Mouse (Mus musculus) 416B (cell line): ENCODE results near the gene Syn1.
A peak's percentile ranks its signal among the peaks of the same experiment; 100 is the strongest.

Experiments
- DNase-seq: peaks from one replicate; pipeline ENCODE4 v3.0.0; 2011; ENCODE audit warnings: low read depth

Gene Syn1

GRCm38 (mm10) chrX:20920844-20921364 lies at the start of gene Syn1:
TSS of gene Syn1 (minus strand) at chrX:20921004.
- DNase-seq: no peak

DNA sequence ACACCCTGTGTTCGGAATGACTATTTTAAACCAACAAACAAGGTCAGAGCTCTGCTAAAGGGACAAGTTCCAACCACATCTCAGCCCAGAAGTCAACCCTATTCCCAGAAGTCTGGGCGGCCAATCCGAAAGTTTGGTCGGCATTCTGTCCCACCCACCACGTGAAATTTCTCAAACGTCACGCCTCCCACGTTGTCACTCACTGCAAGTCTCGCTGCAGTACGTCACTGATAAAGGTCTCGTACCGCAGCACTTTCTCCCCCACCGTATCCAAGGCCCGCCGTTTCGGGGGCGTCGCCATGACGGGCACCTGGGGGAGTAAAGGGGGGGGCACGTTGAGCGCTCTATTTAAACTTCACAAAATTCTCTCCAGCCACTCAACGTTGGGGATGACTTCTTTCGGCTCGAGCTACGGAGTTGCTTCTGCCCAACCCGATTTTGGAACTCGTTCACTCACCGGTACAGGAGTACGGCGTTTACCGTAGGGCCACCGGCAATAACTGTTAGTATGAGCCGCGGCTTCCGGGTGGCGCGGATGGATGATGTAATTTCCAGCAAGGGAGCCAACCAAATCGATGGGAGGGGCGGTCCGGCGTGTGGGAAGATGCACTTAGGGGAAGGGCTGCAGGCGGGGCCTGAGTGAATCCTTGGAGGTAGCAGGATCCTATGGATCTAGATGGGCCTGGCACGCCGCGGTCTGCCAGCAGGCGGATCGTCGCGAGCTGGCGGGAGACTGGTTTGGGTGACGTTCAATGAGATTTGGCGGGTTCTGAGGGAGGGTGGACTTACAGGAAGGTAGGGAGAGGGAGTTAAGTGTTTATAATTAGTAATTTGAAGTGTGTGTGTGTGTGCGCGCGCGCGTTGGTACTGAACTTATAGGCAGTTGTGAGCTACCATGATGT lies 40.9 kb upstream of the Syn1 start, which contains the start of gene Uxt:
TSS of gene Uxt (minus strand) at position 541 of the 902 bp plus-strand sequence.
- DNase-seq: peak; percentile 95

GRCm38 (mm10) chrX:20950191-20950880 lies 29.5 kb upstream of the Syn1 start, which contains the start of gene Elk1:
TSS of gene Elk1 (minus strand) at chrX:20950608.
- peak; percentile 94 for DNase-seq

DNA sequence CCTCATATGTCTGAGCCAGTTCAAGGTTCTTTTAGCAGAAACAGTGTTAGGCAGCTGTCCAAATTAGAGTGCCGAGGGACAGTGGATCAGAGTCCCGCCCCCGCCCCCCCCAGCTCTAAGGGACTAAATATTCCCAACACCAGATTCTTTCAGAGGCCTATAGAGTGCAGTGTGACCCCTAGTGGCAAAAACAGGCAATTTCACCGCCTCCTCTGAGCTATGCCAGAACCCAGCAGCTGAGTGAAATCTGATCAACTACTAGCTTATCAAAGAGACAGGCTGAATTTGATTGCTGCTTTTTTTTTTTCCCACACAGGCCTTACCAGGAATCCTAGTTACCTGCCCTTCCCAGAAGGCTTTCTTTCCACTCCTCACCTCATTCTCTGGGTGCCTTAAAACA lies 25.3 kb upstream of the Syn1 start:
- peak; percentile 40 for DNase-seq

DNA sequence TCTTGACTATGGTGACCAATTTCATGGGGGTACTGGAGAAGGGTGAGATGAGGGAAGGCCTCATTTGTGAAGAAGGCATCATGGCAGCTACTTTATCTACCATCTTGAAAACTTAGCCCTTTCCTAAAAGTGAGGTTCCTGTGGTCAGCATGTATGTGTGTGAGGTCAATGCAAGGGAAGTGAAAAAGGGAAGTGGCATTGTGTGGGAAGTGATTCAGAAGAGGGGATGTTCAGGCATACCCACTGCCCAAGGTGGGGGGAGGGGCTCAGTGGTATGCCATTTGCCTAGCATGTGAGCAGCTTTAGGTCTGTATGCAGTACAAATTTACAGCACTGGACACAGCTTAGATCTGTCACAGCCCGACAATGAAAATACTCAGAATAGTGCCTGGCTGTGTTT lies 11.2 kb upstream of the Syn1 start:
- peak; percentile 93 for DNase-seq

DNA sequence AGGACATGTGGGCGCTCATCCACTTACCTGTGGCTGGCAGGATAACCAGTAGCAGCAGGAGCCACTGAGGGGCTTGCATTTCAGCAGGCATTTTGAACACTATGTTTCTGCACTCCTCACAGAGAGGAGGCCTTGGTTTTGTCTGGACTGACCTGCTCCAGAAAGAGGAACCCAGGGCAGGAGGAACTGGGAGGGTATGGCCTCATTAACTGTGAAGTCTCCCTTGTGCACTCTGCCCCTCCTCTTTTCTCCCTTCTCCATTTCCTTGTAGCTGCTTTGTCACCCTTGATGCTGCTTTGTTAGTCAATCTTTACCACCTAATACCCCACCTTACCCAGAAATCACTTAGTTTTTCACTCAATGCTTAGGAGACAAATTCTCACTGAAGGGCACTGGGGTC lies 10.6 kb upstream of the Syn1 start, which contains the start of gene Cfp:
TSS of gene Cfp (minus strand) at position 192 of the 400 bp plus-strand sequence.
- DNase-seq: peak; percentile 79

- peak; percentile 54 for DNase-seq
Observed at GRCm38 (mm10) chrX:20929859-20930258, 9.1 kb upstream of the Syn1 start.

DNA sequence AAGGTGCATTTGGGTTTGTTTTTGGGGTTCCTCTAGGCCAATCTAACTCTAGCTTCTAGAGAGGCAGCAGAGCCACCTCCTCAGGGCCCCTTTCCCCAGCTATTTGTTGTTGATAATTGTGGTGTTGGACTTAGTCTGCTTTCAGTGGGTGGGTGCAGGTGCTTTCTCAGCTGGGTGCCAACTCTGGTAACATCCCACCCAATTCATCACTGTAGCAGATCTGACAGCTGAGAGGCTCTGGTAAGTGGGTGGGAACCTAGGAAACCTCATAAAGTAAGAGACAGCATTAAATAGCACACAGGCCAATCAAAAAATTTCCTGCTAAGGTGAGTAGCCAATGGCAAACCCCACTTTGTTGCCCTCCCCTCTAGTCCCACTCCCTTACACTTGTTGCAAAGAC lies 4.2 kb upstream of the Syn1 start:
- no peak for DNase-seq

GRCm38 (mm10) chrX:20923506-20923905 lies 2.7 kb upstream of the Syn1 start:
- DNase-seq: no peak

DNA sequence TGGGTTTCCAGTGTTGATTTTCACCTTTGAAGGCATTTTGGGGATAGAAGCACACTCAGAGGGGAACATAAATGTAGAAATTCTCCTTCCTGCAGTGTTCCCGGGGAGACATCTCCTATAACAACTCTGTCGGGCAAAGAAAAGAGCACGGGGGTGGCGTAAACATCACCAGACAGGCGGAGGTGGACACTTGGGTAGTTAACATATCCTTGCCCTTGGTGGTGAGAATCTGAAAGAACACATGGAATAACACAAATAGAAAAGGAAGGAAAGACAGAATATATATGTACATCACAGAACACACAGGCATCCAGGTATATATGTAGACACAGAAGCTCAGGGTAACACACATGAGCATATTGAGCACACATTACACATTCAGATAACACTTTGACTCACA lies 562 bp upstream of the Syn1 start:
- no peak for DNase-seq

GRCm38 (mm10) chrX:20920249-20920843 lies 458 bp downstream of the Syn1 start:
- DNase-seq: no peak

GRCm38 (mm10) chrX:20915075-20915474 lies 5.7 kb downstream of the Syn1 start:
- DNase-seq: peak; percentile 30

GRCm38 (mm10) chrX:20913726-20914125 lies 7.1 kb downstream of the Syn1 start:
- no peak for DNase-seq

GRCm38 (mm10) chrX:20910074-20910473 lies 10.7 kb downstream of the Syn1 start:
- DNase-seq: no peak

GRCm38 (mm10) chrX:20875241-20875640 lies 45.6 kb downstream of the Syn1 start:
- DNase-seq: no peak

DNA sequence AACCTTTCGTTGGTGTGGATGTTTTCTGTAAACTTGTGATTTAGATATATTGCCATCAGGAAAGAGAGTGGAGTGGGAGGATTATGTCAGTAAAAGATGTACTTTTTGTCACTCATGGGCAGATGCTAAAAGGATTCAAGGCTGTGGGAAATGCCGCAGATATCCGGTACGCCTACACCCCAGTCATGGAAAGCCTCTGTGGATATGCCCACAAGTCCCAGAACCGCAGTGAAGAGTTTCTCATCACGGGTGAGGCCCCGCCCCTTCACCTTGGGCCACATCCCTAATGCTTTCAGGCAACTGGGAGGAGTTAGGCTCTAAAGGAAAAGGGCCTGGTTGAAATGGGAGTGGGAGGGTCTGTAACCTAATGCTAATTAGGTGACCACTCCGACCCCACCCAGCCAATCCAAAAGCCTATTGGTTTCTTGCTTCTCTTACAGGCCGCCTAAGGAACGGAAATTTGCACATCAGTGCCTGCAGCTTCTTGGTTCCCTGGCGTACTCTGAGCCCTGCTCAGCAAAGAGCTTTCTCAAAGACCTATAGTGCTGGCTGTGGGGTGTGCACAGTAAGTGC lies 47.8 kb downstream of the Syn1 start:
- no peak for DNase-seq

DNA sequence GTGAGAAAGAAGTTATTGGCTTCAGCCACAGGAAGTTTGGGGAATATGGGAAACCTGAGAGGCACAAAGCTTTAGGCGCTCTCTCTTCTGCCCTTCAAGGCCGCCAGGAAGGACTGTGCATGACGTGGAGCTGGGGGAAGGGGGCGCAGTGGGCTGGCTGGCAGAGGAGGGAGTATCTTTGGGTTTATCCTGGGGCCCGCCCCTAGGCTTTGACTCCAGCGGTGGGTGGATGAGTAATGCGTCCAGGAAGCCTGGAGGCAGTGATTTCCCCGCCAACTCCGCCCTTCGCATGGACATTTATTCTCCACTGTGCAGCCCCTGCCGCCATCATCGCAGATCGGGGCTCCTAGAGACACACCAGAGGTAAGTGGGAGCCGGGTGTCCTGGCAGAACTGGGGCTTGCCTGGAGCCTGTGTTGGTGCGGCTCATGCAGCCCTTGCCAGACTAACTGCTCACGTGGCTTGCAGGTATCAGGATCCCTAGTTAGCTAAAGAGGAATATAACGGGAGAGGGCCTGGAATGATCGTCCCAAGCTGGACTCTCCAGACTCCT lies 50.8 kb downstream of the Syn1 start, which contains the start of gene Timp1:
TSS of gene Timp1 (plus strand) at position 205 of the 552 bp plus-strand sequence.
- DNase-seq: peak; percentile 73

- no peak for DNase-seq
Observed at GRCm38 (mm10) chrX:20869203-20869602, 51.6 kb downstream of the Syn1 start.

DNA sequence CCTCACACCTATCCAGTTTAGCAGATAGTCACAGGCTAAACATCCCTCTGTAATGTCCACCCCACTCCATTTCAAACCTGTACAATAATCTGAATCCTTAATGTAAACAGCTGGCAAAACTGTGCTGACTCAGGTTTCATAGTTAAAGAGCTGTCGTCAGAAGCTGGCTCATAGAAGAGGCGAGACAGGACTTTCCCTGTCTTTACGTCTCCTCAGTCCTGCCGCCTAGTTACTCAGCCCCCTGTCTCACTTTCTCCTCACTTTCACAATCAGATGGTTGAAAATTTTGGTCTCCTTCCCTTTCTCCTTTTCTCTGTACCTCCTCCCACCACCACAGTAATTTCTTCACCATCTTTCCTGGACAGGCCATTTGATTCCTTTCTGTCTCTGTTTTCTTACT lies 52.7 kb downstream of the Syn1 start:
- no peak for DNase-seq

- peak; percentile 74 for DNase-seq
Observed at GRCm38 (mm10) chrX:20863161-20864101, 57.4 kb downstream of the Syn1 start.
